Mouse (Mus musculus): ENCODE data around the gene Fmnl1. TPM values are rescaled to one million over a fixed set of nuclear protein-coding genes. Genes with fewer than 3 reads are reported as not detected.
A peak's percentile ranks its signal among the peaks of the same experiment; 100 is the strongest.

Gene Fmnl1
- total and polyA plus RNA-seq, 2 experiments from 2014 or later: 6.9 to 15.5 TPM

- no peak overlapping the region for H3K4me3 ChIP-seq (ENCODE audit: low read length)
- no peak overlapping the region for H3K9ac ChIP-seq (replicated peaks; ENCODE audit: low read length)
- TF ChIP-seq CTCF (IDR thresholded peaks at IDR 0.05; ENCODE audit: low read depth): no peak
- H3K9me3 ChIP-seq (ENCODE audit: low read length): no peaks in the 10 kb centered on the region
- DNase-seq (ENCODE audit: low spot score): no peak
- H3K4me2 ChIP-seq (ENCODE audit: low read depth, low read length): no peak overlapping the region
- 44% methylated on average over 12 of the region's 12 CpGs for WGBS
- H3K27me3 ChIP-seq (ENCODE audit: insufficient read depth, low read length): no peaks in the 10 kb centered on the region
- no peak overlapping the region for H3K27ac ChIP-seq
- peaks cover 13% of the 10 kb centered on the region for H3K4me1 ChIP-seq (ENCODE audit: insufficient read depth, low read length)
- ATAC-seq: no peak
- no peaks in the 10 kb centered on the region for H3K36me3 ChIP-seq (ENCODE audit: insufficient read depth, low read length)
These were observed 26.3 kb upstream of the Fmnl1 start for GRCm38 (mm10) chr11:103144309-103145285.

- Histone ChIP-seq H3K4me1 (ENCODE audit: insufficient read depth, low read length) (peaks cover 13% of the 10 kb centered on the region), H3K9ac (replicated peaks; ENCODE audit: low read length) (no peak overlapping the region), H3K27ac (no peak overlapping the region), H3K36me3 (ENCODE audit: insufficient read depth, low read length) (no peaks in the 10 kb centered on the region), H3K27me3 (ENCODE audit: insufficient read depth, low read length) (no peaks in the 10 kb centered on the region), H3K4me3 (ENCODE audit: low read length) (no peak overlapping the region), H3K4me2 (ENCODE audit: low read depth, low read length) (no peak overlapping the region), H3K9me3 (ENCODE audit: low read length) (no peaks in the 10 kb centered on the region)
- ATAC-seq (no peak), DNase-seq (ENCODE audit: low spot score) (no peak)
- 91% methylated on average over 4 of the region's 4 CpGs for WGBS
- no peak for TF ChIP-seq CTCF (IDR thresholded peaks at IDR 0.05; ENCODE audit: low read depth)
These were observed 24.5 kb upstream of the Fmnl1 start for GRCm38 (mm10) chr11:103146386-103146785.

- H3K4me1 ChIP-seq (ENCODE audit: insufficient read depth, low read length): peaks cover 10% of the 10 kb centered on the region
- H3K36me3 ChIP-seq (ENCODE audit: insufficient read depth, low read length): no peaks in the 10 kb centered on the region
- no peak overlapping the region for H3K4me3 ChIP-seq (ENCODE audit: low read length)
- H3K9me3 ChIP-seq (ENCODE audit: low read length): no peaks in the 10 kb centered on the region
- no peak overlapping the region for H3K4me2 ChIP-seq (ENCODE audit: low read depth, low read length)
- no peaks in the 10 kb centered on the region for H3K27me3 ChIP-seq (ENCODE audit: insufficient read depth, low read length)
- H3K27ac ChIP-seq: no peak overlapping the region
- 58% methylated on average over 4 of the region's 4 CpGs for WGBS
- DNase-seq (ENCODE audit: low spot score) (no peak), ATAC-seq (no peak)
- no peak for TF ChIP-seq CTCF (IDR thresholded peaks at IDR 0.05; ENCODE audit: low read depth)
- H3K9ac ChIP-seq (replicated peaks; ENCODE audit: low read length): no peak overlapping the region
These were observed 23.1 kb upstream of the Fmnl1 start for GRCm38 (mm10) chr11:103147766-103148165.

GRCm38 (mm10) chr11:103149771-103150170 is 21.1 kb upstream of the Fmnl1 start:
- Histone ChIP-seq H3K4me3 (ENCODE audit: low read length) (no peak overlapping the region), H3K27ac (no peak overlapping the region), H3K27me3 (ENCODE audit: insufficient read depth, low read length) (no peaks in the 10 kb centered on the region), H3K36me3 (ENCODE audit: insufficient read depth, low read length) (no peaks in the 10 kb centered on the region), H3K9ac (replicated peaks; ENCODE audit: low read length) (no peak overlapping the region), H3K4me2 (ENCODE audit: low read depth, low read length) (no peak overlapping the region), H3K9me3 (ENCODE audit: low read length) (no peaks in the 10 kb centered on the region), H3K4me1 (ENCODE audit: insufficient read depth, low read length) (peaks cover 2% of the 10 kb centered on the region; the same call in 1 of the 2 replicates)
- no peak for TF ChIP-seq CTCF (IDR thresholded peaks at IDR 0.05; ENCODE audit: low read depth)
- DNase-seq (ENCODE audit: low spot score) (no peak), ATAC-seq (no peak)
- 94% methylated on average over 4 of the region's 4 CpGs for WGBS

- Histone ChIP-seq H3K4me3 (ENCODE audit: low read length) (peak overlapping the region; percentile 19; the same call in 1 of the 2 replicates), H3K4me1 (ENCODE audit: insufficient read depth, low read length) (0 out of 2 replicates have a peak, but pooled peaks cover 4% of the 10 kb centered on the region), H3K4me2 (ENCODE audit: low read depth, low read length) (peak overlapping the region; percentile 49), H3K36me3 (ENCODE audit: insufficient read depth, low read length) (no peaks in the 10 kb centered on the region), H3K9ac (replicated peaks; ENCODE audit: low read length) (no peak overlapping the region), H3K9me3 (ENCODE audit: low read length) (no peaks in the 10 kb centered on the region), H3K27ac (peak overlapping the region; percentile 72), H3K27me3 (ENCODE audit: insufficient read depth, low read length) (no peaks in the 10 kb centered on the region)
- DNase-seq (ENCODE audit: low spot score) (peak; percentile 92), ATAC-seq (peak; percentile 95)
- WGBS: 3% methylated on average over 25 of the region's 25 CpGs
- TF ChIP-seq CTCF (IDR thresholded peaks at IDR 0.05; ENCODE audit: low read depth): peak; percentile 97
These were observed 12.1 kb upstream of the Fmnl1 start for GRCm38 (mm10) chr11:103158621-103159478.

GRCm38 (mm10) chr11:103160738-103161137 is 10.2 kb upstream of the Fmnl1 start:
- Histone ChIP-seq H3K4me2 (ENCODE audit: low read depth, low read length) (no peak overlapping the region), H3K36me3 (ENCODE audit: insufficient read depth, low read length) (no peaks in the 10 kb centered on the region), H3K27ac (no peak overlapping the region), H3K9me3 (ENCODE audit: low read length) (no peaks in the 10 kb centered on the region), H3K4me1 (ENCODE audit: insufficient read depth, low read length) (0 out of 2 replicates have a peak, but pooled peaks cover 4% of the 10 kb centered on the region), H3K4me3 (ENCODE audit: low read length) (no peak overlapping the region), H3K27me3 (ENCODE audit: insufficient read depth, low read length) (no peaks in the 10 kb centered on the region), H3K9ac (replicated peaks; ENCODE audit: low read length) (no peak overlapping the region)
- DNase-seq (ENCODE audit: low spot score) (no peak), ATAC-seq (no peak)
- 92% methylated on average over 11 of the region's 11 CpGs for whole genome bisulfite sequencing
- no peak for TF ChIP-seq CTCF (IDR thresholded peaks at IDR 0.05; ENCODE audit: low read depth)
